Mouse (Mus musculus) 3134 (cell line): ENCODE results near the gene Bcl2l13.

Experiments
- DNase-seq: peaks from one replicate; pipeline ENCODE4 v3.0.0-alpha.2; 2011; ENCODE audit warnings: low spot score; ENCODE audit not compliant: insufficient read length; ENCODE audit errors: extremely low read depth

Bcl2l13 gene

DNA sequence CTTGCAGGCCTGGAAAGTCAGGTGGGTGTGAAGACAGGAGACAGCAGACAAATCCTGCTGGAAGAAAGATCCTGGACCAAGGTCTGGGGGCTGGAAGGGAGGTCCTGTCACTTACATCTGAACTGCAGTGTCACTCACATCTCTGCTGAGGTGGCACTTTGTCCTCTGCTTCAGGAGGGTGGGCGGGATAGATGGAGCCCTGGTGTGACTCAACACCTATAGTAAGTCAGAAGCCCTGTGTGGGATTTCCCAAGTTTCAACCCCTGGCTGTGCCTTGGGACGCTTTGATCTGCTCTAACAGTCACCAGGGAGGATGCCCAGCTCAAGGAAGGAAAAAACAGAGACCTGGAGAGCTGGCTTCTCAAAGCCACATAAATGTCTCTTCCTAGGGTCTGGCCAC lies 90.9 kb downstream of the Bcl2l13 start:
- DNase-seq, result peak; percentile 46

DNA sequence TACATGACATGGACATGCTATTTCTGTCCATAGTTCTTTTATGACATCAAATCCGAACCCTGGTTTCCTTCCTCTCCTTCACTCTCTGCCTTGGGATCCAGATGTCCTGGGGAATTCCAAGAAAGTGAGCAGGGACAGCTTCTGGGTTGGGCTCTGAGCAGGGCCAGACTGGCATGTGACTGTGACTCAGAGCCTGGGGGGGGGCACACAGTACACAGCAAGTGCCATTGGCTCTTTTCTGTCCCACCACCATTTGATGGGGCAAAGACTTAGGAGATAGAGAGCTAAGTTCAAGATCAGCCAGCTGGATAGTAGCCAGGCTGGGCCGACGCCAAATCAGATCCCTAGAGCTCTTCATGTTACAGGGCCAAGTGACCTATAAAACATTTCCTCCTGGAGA lies 91.8 kb downstream of the Bcl2l13 start:
- peak; percentile 82 for DNase-seq

DNA sequence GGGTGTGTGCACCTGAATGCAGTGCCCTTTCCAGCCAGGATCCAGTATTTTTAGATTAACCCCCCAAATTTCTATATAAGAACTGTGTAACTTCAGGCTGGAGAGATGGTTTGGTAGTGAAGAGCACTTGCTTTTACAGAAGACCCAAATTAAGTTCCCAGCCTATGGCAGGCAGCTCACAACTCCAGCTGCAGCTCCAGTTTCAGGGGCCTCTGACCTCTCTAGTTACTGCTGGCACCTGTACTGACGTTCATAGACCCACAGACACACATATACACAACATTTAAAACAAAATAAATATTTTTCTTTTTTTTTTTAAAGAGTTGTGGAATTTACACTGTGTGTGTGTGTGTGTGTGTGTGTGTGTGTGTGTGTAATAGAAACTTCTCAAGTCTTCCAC lies 93.4 kb downstream of the Bcl2l13 start:
- no peak for DNase-seq

DNA sequence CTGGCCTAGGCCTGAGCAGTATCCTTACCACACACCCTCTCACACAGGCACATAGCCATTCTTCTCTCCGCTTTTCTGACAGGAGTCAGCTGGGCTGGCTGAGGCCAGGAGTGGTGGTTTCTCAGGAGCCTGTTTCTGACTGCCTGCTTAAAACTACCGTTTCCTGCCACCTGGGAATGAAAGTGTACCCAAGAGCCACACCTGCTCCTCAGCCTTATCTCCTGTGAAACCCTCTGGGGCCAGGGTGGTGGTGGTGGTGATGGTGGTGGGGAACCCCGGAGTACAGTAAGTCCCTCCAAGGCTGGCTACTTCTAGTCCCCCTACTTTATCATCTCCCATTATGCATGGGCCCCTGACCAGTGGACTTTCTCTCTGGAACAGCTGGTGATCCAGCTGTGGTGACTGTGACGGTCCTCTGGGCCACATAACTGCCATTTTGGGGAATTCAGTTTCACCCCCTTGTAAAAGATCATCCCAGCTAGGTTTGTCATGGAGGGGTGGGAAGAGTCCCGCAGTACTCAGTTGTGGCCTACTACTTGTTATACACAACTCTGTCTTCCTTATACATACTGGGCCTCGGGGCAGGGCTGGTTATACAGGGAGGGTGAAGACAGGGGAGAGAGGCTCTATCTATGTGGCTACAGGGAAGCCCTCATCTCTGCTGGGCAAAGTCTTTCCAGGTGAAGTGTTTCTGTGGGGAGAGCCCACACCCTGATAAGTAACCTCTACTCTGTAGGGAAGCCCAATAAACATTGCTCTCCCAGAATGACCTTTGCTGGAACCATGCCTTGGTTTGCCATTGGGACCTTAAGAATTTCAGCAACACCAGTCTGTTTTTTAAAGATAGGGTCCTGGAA lies 94.7 kb downstream of the Bcl2l13 start:
- no peak for DNase-seq

DNA sequence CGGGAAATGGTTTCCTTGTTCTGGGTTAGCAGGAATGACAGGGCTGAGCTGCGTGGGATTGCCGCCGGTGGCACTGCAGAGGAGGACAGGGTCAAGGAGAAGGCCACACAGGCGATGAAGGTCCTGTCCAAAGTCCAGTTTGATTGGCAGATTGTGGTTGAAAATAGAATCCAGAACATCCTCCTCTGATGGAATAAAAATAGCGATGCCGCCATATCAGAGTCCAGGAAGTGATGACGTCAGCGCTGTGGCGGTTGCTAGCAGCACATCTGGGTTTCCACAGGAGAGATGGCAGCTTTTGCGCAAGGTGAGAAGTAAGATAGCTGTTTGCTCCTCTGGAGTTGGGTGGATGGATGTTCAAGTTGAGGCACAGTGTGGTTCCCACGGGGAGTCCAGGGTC lies 96.6 kb downstream of the Bcl2l13 start:
- no peak for DNase-seq

DNA sequence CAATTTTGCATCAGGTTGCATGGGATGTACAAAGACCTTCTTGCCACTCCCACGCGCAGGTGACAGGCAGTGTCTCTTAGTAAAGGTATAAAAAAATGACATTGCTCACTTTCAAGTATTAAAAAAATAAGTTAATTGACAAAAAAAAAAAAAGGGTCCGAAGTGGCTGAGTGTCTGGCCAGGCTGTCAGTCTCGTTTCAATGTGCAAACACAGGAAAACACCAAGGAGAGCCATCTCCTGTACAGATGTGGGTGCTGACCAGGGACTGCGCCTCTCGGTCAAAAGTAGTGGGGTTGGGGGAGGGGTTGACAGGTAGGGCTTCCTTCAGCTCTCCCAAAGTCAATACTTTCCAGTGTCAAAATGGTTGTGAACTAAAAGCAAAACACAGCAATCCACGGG lies 97.7 kb downstream of the Bcl2l13 start:
- DNase-seq, result no peak

DNA sequence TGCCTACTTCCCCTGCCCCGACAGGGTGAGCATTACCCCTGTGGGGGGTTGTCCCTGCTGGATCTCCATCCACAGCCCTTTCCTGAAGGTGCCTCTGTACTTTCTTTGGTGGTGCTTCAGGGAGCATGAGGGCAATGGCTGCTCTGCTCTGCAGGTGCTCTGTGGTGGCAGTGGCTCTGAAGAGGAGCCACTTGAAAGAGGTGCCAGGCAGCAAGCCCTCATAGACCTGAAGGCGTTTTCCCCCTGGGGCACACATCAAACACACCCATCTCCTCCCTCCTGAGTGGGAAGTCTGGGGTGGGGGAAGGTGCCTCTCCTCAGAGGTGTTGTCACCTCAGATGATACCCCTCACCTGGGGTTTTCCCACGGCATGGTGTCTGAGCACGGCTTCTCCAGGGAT lies 98.2 kb downstream of the Bcl2l13 start:
- DNase-seq, result no peak

DNA sequence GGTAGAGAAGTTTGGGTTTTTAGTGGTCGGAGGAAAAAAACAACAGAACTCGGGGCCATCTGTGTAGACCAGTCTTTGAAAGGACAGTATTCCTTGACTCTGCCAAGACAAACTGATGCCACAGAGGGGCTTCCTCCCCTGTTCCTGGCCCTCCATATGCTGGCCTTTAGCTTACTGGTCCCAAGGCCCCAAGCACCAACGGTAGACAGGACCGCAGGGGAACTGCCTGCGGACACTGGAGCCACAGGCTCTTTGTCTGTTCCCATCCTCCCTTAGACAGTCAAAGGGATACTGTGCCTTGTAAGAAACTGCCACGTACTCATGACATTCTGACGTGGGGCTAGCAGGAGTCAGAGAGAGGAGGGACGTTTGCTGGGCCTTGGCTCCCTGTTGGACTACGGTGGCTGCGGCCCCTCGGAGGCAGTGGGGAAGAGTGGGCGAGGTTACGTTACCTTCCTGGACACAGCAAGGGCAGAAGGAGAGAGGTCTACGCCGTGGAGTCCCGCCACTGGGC lies 101.1 kb downstream of the Bcl2l13 start:
- DNase-seq, result no peak

DNA sequence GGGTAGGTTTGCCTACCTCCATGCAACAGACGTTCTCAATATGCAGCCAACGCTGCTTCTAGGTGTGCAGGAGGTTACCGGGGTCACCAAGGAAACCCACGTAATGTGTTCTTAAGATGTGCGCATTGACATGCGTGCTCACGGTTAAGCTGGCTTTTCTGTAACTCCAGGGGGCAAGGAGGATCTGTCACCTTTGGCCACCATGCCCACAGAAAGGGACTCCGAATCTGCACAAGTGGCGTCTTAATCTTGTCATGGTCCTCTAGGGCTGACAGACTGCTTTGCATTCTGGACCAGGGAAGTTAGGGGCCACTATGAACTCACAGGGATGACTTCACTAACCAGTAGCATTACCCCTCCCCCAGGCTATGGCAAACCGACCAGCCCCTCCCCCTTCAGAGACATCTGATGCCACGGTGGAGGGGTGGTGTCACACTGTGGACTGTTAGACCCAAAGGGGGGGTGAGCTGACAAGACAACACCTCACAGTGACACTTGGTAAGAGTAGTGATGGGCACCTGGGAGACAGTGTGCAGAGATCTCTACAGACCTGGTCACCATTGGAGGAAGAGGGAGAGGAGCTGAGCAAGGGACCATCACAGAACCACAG lies 102.1 kb downstream of the Bcl2l13 start:
- no peak for DNase-seq

DNA sequence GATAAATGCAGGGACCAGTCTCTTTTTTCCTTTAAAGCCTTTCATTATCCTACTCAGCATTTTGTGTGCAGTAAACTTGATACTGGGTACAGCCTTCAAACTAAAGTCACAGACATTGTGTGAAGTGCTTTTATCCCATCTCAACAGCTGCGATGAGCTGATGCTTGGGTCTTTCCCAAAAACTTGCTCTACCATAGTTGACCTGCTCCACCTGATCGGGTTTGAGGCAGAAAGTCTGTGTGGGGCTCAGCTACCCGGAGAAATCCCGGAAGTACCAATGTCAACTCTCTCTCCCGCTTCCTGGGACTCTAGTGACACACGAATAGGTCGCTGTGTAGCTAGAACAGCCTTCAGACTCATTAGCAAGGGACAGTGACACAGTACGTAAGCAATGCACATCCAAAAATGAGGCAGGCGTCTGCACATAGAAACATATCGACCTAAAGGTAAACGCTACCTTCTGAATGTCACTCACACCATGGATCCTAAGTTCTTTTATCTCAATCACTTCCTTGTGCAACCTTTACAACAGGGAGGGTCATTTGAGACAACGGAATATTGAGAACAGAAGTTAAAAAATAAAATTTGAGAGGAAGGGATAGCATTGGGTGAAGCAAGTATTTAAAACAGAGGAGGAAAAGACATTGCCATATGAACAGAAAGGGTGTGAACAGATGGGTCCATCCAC lies 102.9 kb downstream of the Bcl2l13 start:
- DNase-seq, result no peak

DNA sequence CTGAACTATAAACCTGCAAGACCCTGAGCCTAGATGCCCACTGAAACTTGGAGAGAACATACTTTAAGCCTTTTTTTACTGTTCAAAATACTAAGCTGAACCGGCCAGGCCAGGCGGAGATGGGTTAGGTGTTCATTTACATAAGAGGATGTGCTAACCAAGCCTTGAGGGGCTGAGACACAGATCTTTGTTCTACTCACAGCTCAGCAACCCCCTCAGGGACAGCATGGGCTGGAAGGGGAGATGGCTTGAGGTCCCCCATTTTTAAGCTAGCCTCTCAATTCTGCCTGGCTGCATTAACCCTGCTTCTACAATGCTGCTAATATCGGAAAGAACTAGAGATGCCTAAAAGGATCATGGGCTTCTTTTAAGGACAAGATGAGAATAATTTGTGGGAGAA lies 103.8 kb downstream of the Bcl2l13 start:
- no peak for DNase-seq

DNA sequence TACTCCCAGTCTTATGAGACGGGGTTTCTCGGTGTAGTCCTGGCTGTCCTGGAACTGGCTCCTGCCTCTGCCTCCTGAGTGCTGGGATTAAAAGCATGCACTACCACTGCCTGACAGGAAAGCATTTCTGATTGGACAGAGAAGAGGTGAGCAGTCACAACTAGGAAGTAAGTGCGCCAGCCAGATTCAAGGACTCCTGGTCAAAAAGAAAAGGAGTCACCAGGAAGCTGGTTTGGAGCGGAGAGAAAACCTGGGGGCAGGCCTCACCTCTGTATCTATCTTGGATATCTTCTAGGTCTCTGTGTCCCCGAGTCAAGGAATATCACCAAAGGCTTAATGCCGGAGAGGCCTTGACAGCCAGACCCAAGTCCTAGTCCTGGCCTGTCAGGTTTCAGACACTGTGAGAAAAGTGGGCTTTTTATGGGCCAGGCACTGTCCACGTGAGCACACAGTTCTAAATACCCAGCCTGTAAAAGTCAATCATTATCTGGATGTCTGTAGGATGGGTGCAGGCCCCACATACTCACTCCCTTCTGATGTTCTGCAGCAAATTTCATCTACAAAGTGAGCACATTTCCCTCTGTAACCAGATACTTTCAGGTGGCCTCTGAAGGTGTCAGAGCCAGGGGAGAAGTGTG lies 104.6 kb downstream of the Bcl2l13 start:
- no peak for DNase-seq

DNA sequence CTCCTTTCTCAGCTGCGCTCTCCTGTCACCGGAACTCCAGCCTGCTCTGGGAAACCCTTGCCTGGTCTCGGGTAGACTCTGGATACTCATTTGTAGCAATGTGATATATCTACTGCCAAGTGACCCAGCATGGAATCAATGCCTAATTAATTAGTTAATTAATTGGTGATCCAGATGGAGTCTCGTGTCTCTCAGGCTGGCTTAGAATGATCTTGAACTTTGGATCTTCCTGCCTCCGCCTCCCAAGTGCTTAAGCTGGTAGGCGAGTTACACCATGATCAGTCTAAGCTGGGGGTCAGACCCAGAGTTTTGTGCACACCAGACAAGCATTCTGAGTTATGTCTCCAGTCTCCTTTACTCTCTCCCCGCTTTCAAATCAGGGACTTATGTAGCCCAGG lies 105.1 kb downstream of the Bcl2l13 start:
- DNase-seq, result no peak

DNA sequence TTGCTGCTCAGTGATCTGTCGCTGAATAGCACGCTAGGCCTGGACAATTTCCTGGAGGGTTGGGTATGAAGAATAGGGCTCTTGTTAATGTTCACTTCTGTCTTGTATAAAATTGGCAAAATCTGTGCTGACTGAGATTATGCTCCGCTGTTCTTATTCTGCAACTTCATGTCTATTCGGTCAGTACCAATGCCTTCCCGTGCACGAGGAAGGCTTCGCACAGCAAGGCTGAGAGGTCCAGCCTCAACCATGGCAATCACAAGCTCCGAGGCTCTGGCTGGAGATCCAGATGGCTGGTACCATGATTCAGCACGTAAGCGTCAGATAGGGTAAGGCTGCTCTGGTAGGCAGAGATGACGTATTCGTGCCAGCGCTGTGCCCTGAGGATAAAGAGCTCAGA lies 105.6 kb downstream of the Bcl2l13 start:
- no peak for DNase-seq
